16 mouse cellular contexts compared by ENCODE assay signal in genomic region chr17:17441876-17442498, GRCm38 (mm10). TPM values are rescaled to one million over a fixed set of nuclear protein-coding genes. Genes with fewer than 3 reads are reported as not detected.
DNase-seq lines count a peak whose midpoint lies in the region; ATAC-seq and TF ChIP-seq lines count a peak whose summit lies in the region.
"Had no signal": no experiment of that assay in that cellular context is flagged by ENCODE, and none has a peak within 500 bp of the region (broad histone marks: within the 10 kb centered on the region; RNA-seq: fewer than 3 reads in every experiment).

No protein-coding gene starts in this region.

- no peak overlapping the region for H3K9ac ChIP-seq in kidney, postnatal 0 days (ENCODE audit: low read depth, low read length)
- H3K9ac ChIP-seq in forebrain, embryonic 11.5 days (ENCODE audit: low read length): 0 out of 2 replicates have a peak overlapping the region, but pooled peaks have one; percentile 20
- H3K9ac ChIP-seq in limb, embryonic 14.5 days (ENCODE audit: low read depth, low read length, severe bottlenecking): no peak overlapping the region
- no peak overlapping the region for H3K9ac ChIP-seq in intestine, postnatal 0 days (ENCODE audit: low read depth, low read length)
- H3K9ac ChIP-seq: heart, embryonic 12.5 days had no signal

- no peak for TF ChIP-seq CTCF in kidney, postnatal 0 days (IDR thresholded peaks at IDR 0.05; ENCODE audit: low read depth)
- no peak for TF ChIP-seq CTCF in intestine, postnatal 0 days (IDR thresholded peaks at IDR 0.05; ENCODE audit: low read depth)

- no peaks in the 10 kb centered on the region for H3K36me3 ChIP-seq in kidney, postnatal 0 days (ENCODE audit: insufficient read depth, low read length)
- H3K36me3 ChIP-seq in forebrain, embryonic 11.5 days (ENCODE audit: control insufficient read depth, insufficient read depth, low read length): no peaks in the 10 kb centered on the region; the same call in 1 of the 2 replicates
- no peaks in the 10 kb centered on the region for H3K36me3 ChIP-seq in limb, embryonic 14.5 days (ENCODE audit: control insufficient read depth, insufficient read depth, low read length)
- no peaks in the 10 kb centered on the region for H3K36me3 ChIP-seq in intestine, postnatal 0 days (ENCODE audit: control insufficient read depth, insufficient read depth)
- H3K36me3 ChIP-seq: heart, embryonic 12.5 days had no signal

- H3K4me1 ChIP-seq in kidney, postnatal 0 days (replicated peaks; ENCODE audit: insufficient read depth, low read length): no peaks in the 10 kb centered on the region
- H3K4me1 ChIP-seq in forebrain, embryonic 11.5 days (replicated peaks; ENCODE audit: control insufficient read depth, insufficient read depth, low read length): peaks cover 5% of the 10 kb centered on the region; the same call in 1 of the 2 replicates
- peaks cover 10% of the 10 kb centered on the region; the same call in 1 of the 2 replicates for H3K4me1 ChIP-seq in limb, embryonic 14.5 days (ENCODE audit: control insufficient read depth, insufficient read depth, low read length)
- H3K4me1 ChIP-seq in intestine, postnatal 0 days (replicated peaks; ENCODE audit: control insufficient read depth, insufficient read depth, low read length): no peaks in the 10 kb centered on the region
- H3K4me1 ChIP-seq: heart, embryonic 12.5 days; megakaryocyte, embryonic 14.5 days had no signal

- no peak overlapping the region for H3K27ac ChIP-seq in kidney, postnatal 0 days
- peak overlapping the region; percentile 62 for H3K27ac ChIP-seq in forebrain, embryonic 11.5 days (ENCODE audit: low read depth, low read length)
- peak overlapping the region; percentile 50; the same call in 1 of the 2 replicates for H3K27ac ChIP-seq in limb, embryonic 14.5 days (replicated peaks; ENCODE audit: low read depth, low read length)
- no peak overlapping the region for H3K27ac ChIP-seq in intestine, postnatal 0 days (ENCODE audit: low read depth, low read length)
- H3K27ac ChIP-seq: hindbrain, embryonic 10.5 days had no signal

- DNase-seq in kidney, postnatal 0 days (ENCODE audit: low spot score): peak; percentile 48
- no peak for DNase-seq in kidney, adult 18-20 months
- DNase-seq in forebrain, embryonic 11.5 days (ENCODE audit: low spot score): no peak
- no peak for DNase-seq in limb, embryonic 14.5 days (ENCODE audit: low spot score)
- DNase-seq in thymus, postnatal 14 days: peak; percentile 36
- no peak for DNase-seq in B cell, adult 2 months
- DNase-seq in layer of hippocampus, postnatal 36 days: no peak
- DNase-seq: adrenal gland, adult 2 months; kidney, postnatal 10 days; lung, adult 18-20 months had no signal

- ATAC-seq in kidney, postnatal 0 days (replicated peaks; ENCODE audit: low FRiP score, low read depth): no peak
- ATAC-seq in forebrain, embryonic 11.5 days (replicated peaks; ENCODE audit: low FRiP score): peak; percentile 58; the same call in 1 of the 2 replicates
- ATAC-seq in limb, embryonic 14.5 days (ENCODE audit: low FRiP score, low read depth): no peak
- no peak for ATAC-seq in intestine, postnatal 0 days

- H3K4me2 ChIP-seq in kidney, postnatal 0 days (ENCODE audit: low read length): no peak overlapping the region
- no peak overlapping the region for H3K4me2 ChIP-seq in forebrain, embryonic 11.5 days (ENCODE audit: low read depth, low read length, severe bottlenecking)
- H3K4me2 ChIP-seq in limb, embryonic 14.5 days (replicated peaks; ENCODE audit: low read depth, low read length, severe bottlenecking): no peak overlapping the region
- H3K4me2 ChIP-seq in intestine, postnatal 0 days (replicated peaks; ENCODE audit: low read depth): no peak overlapping the region
- H3K4me2 ChIP-seq: heart, embryonic 12.5 days had no signal

- TF ChIP-seq POLR2A in limb, embryonic 14.5 days (IDR thresholded peaks at IDR 0.05; ENCODE audit: borderline replicate concordance, extremely low read depth, insufficient read depth, insufficient read length): no peak

- WGBS in kidney, postnatal 0 days: 21% methylated on average over 4 of the region's 4 CpGs
- 25% methylated on average over 4 of the region's 4 CpGs for WGBS in forebrain, embryonic 11.5 days
- 12% methylated on average over 4 of the region's 4 CpGs for WGBS in limb, embryonic 14.5 days
- 60% methylated on average over 4 of the region's 4 CpGs for WGBS in intestine, postnatal 0 days

- H3K9me3 ChIP-seq in kidney, postnatal 0 days (replicated peaks; ENCODE audit: low read length): no peaks in the 10 kb centered on the region
- H3K9me3 ChIP-seq in forebrain, embryonic 11.5 days (ENCODE audit: control insufficient read depth, low read length): no peaks in the 10 kb centered on the region
- no peaks in the 10 kb centered on the region for H3K9me3 ChIP-seq in limb, embryonic 14.5 days (ENCODE audit: control insufficient read depth, low read length)
- no peaks in the 10 kb centered on the region for H3K9me3 ChIP-seq in intestine, postnatal 0 days (ENCODE audit: control insufficient read depth)
- H3K9me3 ChIP-seq: heart, embryonic 12.5 days; hindbrain, embryonic 10.5 days; megakaryocyte, embryonic 14.5 days had no signal

- no peak overlapping the region for H3K4me3 ChIP-seq in kidney, postnatal 0 days (replicated peaks; ENCODE audit: low read depth, low read length)
- H3K4me3 ChIP-seq in forebrain, embryonic 11.5 days (ENCODE audit: low read depth, low read length): no peak overlapping the region
- no peak overlapping the region for H3K4me3 ChIP-seq in limb, embryonic 14.5 days (replicated peaks; ENCODE audit: low read length)
- no peak overlapping the region for H3K4me3 ChIP-seq in intestine, postnatal 0 days (ENCODE audit: low read depth, low read length)
- H3K4me3 ChIP-seq: heart, embryonic 12.5 days; hindbrain, embryonic 10.5 days; megakaryocyte, embryonic 14.5 days had no signal

- no peaks in the 10 kb centered on the region for H3K27me3 ChIP-seq in kidney, postnatal 0 days (ENCODE audit: insufficient read depth, low read length)
- no peaks in the 10 kb centered on the region for H3K27me3 ChIP-seq in forebrain, embryonic 11.5 days (ENCODE audit: control insufficient read depth, insufficient read depth, low read length)
- no peaks in the 10 kb centered on the region for H3K27me3 ChIP-seq in limb, embryonic 14.5 days (ENCODE audit: control insufficient read depth, insufficient read depth, low read length)
- H3K27me3 ChIP-seq in intestine, postnatal 0 days (replicated peaks; ENCODE audit: control insufficient read depth, insufficient read depth, low read length): no peaks in the 10 kb centered on the region
- H3K27me3 ChIP-seq: heart, embryonic 12.5 days; megakaryocyte, embryonic 14.5 days had no signal

RNA-seq across cellular contexts. Expression of gene Lix1, which starts 39.5 kb away (rescaled TPM):
- polyA plus RNA-seq in kidney, postnatal 0 days (2015; fragmentation: Nextera tagmentation; extraction: Ambion mirVana): 10.1 and 11.2 TPM in 2 replicates
- polyA plus RNA-seq in forebrain, embryonic 11.5 days (2014; fragmentation: Nextera tagmentation; extraction: Ambion mirVana): 89.3 and 106 TPM in 2 replicates
- polyA plus RNA-seq in limb, embryonic 14.5 days (2012; rRNA removed): 6.0 and 7.0 TPM in 2 replicates
- polyA plus RNA-seq in limb, embryonic 14.5 days (2014; fragmentation: Nextera tagmentation; extraction: Ambion mirVana): 7.6 and 8.6 TPM in 2 replicates
- total RNA-seq in layer of hippocampus, postnatal 36 days (2021): 10 to 100 TPM; 77.1 to 81.8 TPM
- polyA plus RNA-seq in intestine, postnatal 0 days (2015; fragmentation: Nextera tagmentation; extraction: Ambion mirVana): 3.7 and 4.4 TPM in 2 replicates
- total RNA-seq: common myeloid progenitor, adult 5-6 weeks; neutrophil, adult 5-6 weeks had no signal

Comparison
In these comparisons a context has a peak if more than half of its experiments do, and no peak if none do; other contexts are left out.
1. DNase-seq: peak in kidney, postnatal 0 days (single experiment) and thymus, postnatal 14 days (single experiment); none in kidney, adult 18-20 months (single experiment), forebrain, embryonic 11.5 days (single experiment), limb, embryonic 14.5 days (single experiment), B cell, adult 2 months (0 of 2) and layer of hippocampus, postnatal 36 days (0 of 2).
2. H3K27ac ChIP-seq: peak in forebrain, embryonic 11.5 days (single experiment) and limb, embryonic 14.5 days (single experiment); none in kidney, postnatal 0 days (single experiment) and intestine, postnatal 0 days (single experiment).